Mouse (Mus musculus) adrenal gland, postnatal 14 days (tissue): ENCODE results near the gene Dnah8. TPM values are rescaled to one million over a fixed set of nuclear protein-coding genes. Genes with fewer than 3 reads are reported as not detected.

ENCODE experiments used
- DNase-seq: peaks from one replicate; pipeline ENCODE4 v3.0.0; 2021; ENCODE audit warnings: mixed read lengths
- total RNA-seq: library from RNA; stranded (reverse); gene quantifications from 2 replicates; pipeline ENCODE4 v1.2.3, GENCODE M21; 2021

The Dnah8 gene
- total RNA-seq, 1 experiment from 2014 or later, result 1.3 TPM

- DNase-seq, result no peak
Observed at GRCm38 (mm10) chr17:30752370-30752818, 128.2 kb downstream of the Dnah8 start.

- DNase-seq, result no peak
Observed at GRCm38 (mm10) chr17:30753201-30753600, 129.0 kb downstream of the Dnah8 start.

- no peak for DNase-seq
Observed at GRCm38 (mm10) chr17:30756771-30757170, 132.6 kb downstream of the Dnah8 start.

- DNase-seq, result no peak
Observed at GRCm38 (mm10) chr17:30760307-30760706, 136.2 kb downstream of the Dnah8 start.

GRCm38 (mm10) chr17:30764276-30764675 is 140.1 kb downstream of the Dnah8 start:
- no peak for DNase-seq

- DNase-seq, result no peak
Observed at GRCm38 (mm10) chr17:30774416-30774815, 150.3 kb downstream of the Dnah8 start.

GRCm38 (mm10) chr17:30775096-30775495 is 150.9 kb downstream of the Dnah8 start:
- DNase-seq, result no peak

GRCm38 (mm10) chr17:30781046-30781445 is 156.9 kb downstream of the Dnah8 start:
- no peak for DNase-seq

- DNase-seq, result no peak
Observed at GRCm38 (mm10) chr17:30782286-30782685, 158.1 kb downstream of the Dnah8 start.

- no peak for DNase-seq
Observed at GRCm38 (mm10) chr17:30788361-30788760, 164.2 kb downstream of the Dnah8 start.

- DNase-seq, result no peak
Observed at GRCm38 (mm10) chr17:30790816-30791215, 166.7 kb downstream of the Dnah8 start.

- DNase-seq, result no peak
Observed at GRCm38 (mm10) chr17:30792396-30792795, 168.2 kb downstream of the Dnah8 start.

- no peak for DNase-seq
Observed at GRCm38 (mm10) chr17:30796616-30797015, 172.5 kb downstream of the Dnah8 start.

- no peak for DNase-seq
Observed at GRCm38 (mm10) chr17:30800261-30800985, 176.3 kb downstream of the Dnah8 start.

- DNase-seq, result no peak
Observed at GRCm38 (mm10) chr17:30803668-30804067, 179.5 kb downstream of the Dnah8 start.

- DNase-seq, result no peak
Observed at GRCm38 (mm10) chr17:30804955-30805354, 180.8 kb downstream of the Dnah8 start.

GRCm38 (mm10) chr17:30805511-30806059 is 181.4 kb downstream of the Dnah8 start:
- no peak for DNase-seq

- no peak for DNase-seq
Observed at GRCm38 (mm10) chr17:30808866-30809660, 184.9 kb downstream of the Dnah8 start.

GRCm38 (mm10) chr17:30809926-30810660 is 185.9 kb downstream of the Dnah8 start:
- DNase-seq, result no peak

GRCm38 (mm10) chr17:30818543-30818942 is 194.4 kb downstream of the Dnah8 start:
- no peak for DNase-seq

- DNase-seq, result no peak
Observed at GRCm38 (mm10) chr17:30819134-30819533, 195.0 kb downstream of the Dnah8 start.

GRCm38 (mm10) chr17:30821115-30821514 is 197.0 kb downstream of the Dnah8 start:
- DNase-seq, result peak; percentile 15
